Mouse (Mus musculus) neural tube, embryonic 15.5 days (tissue): ENCODE measurements around the gene Ros1. TPM values are rescaled to one million over a fixed set of nuclear protein-coding genes. Genes with fewer than 3 reads are reported as not detected.

Source experiments
- microRNA-seq: library from miRNA; unstranded; fragments of <30 nt; microRNA quantifications from one replicate; pipeline ENCODE4, GENCODE M21; 2017
- polyA plus RNA-seq: library from polyadenylated mRNA; unstranded; fragments of >200 nt; fragmentation: Nextera tagmentation; extraction: Ambion mirVana; gene quantifications from 2 replicates; pipeline ENCODE4 v1.2.1, GENCODE M21; 2015

Ros1 gene
- polyA plus RNA-seq, 1 experiment from 2014 or later: not detected

Small RNA genes lying within 50 kb of the gene (microRNA-seq; reads per million reads assigned to microRNA genes)
- gene Gm24084: not detected

Other genes with a start within 250 kb of the Ros1 start
- gene Vgll2, start 172.7 kb downstream of the Ros1 start, polyA plus RNA-seq: 1.9 and 3.1 TPM in 2 replicates
- 25.1 and 29.6 TPM in 2 replicates for gene Dcbld1, start 38.4 kb upstream of the Ros1 start, polyA plus RNA-seq
- gene Gm26741, start 163.5 kb upstream of the Ros1 start, polyA plus RNA-seq: not detected in 2 replicates
- gene Gopc, start 186.9 kb upstream of the Ros1 start, polyA plus RNA-seq: 28.7 and 30.4 TPM in 2 replicates
- gene Nepn, start 193.7 kb upstream of the Ros1 start, polyA plus RNA-seq: 0.20 TPM in 1 of 2 replicates, not detected in the other
- gene Nus1, start 222.3 kb upstream of the Ros1 start, polyA plus RNA-seq: 20.3 and 21.3 TPM in 2 replicates